Mouse (Mus musculus): ENCODE data around the gene Saysd1.

The Saysd1 gene

GRCm38 (mm10) chr14:20106271-20106670, 32.1 kb downstream of the Saysd1 start:
- no peak for DNase-seq

GRCm38 (mm10) chr14:20103207-20103606, 35.1 kb downstream of the Saysd1 start:
- DNase-seq = no peak

GRCm38 (mm10) chr14:20098061-20098460, 40.3 kb downstream of the Saysd1 start:
- no peak for DNase-seq

- no peak for DNase-seq
Observed at GRCm38 (mm10) chr14:20094942-20095341, 43.4 kb downstream of the Saysd1 start.

- DNase-seq = no peak
Observed at GRCm38 (mm10) chr14:20093493-20093892, 44.8 kb downstream of the Saysd1 start.

GRCm38 (mm10) chr14:20084335-20084734, 54.0 kb downstream of the Saysd1 start:
- no peak for DNase-seq

- DNase-seq = peak; percentile 90
Observed at GRCm38 (mm10) chr14:20082536-20083325, 55.6 kb downstream of the Saysd1 start.

GRCm38 (mm10) chr14:20081937-20082533, 56.3 kb downstream of the Saysd1 start:
- no peak for DNase-seq

- DNase-seq = no peak
Observed at GRCm38 (mm10) chr14:20081084-20081483, 57.2 kb downstream of the Saysd1 start.

GRCm38 (mm10) chr14:20077181-20077580, 61.2 kb downstream of the Saysd1 start:
- no peak for DNase-seq

- DNase-seq = no peak
Observed at GRCm38 (mm10) chr14:20075544-20075943, 62.8 kb downstream of the Saysd1 start.

- no peak for DNase-seq
Observed at GRCm38 (mm10) chr14:20074759-20075158, 63.6 kb downstream of the Saysd1 start.

GRCm38 (mm10) chr14:20070629-20071028, 67.7 kb downstream of the Saysd1 start:
- DNase-seq = no peak

- no peak for DNase-seq
Observed at GRCm38 (mm10) chr14:20068365-20068764, 70.0 kb downstream of the Saysd1 start.

- DNase-seq = peak; percentile 78
Observed at GRCm38 (mm10) chr14:20067293-20068074, 70.8 kb downstream of the Saysd1 start.

- DNase-seq = no peak
Observed at GRCm38 (mm10) chr14:20064771-20065170, 73.6 kb downstream of the Saysd1 start.

GRCm38 (mm10) chr14:20048481-20048835, 89.9 kb downstream of the Saysd1 start:
- no peak for DNase-seq

- DNase-seq = no peak
Observed at GRCm38 (mm10) chr14:20047814-20048480, 90.4 kb downstream of the Saysd1 start.

GRCm38 (mm10) chr14:20047291-20047690, 91.0 kb downstream of the Saysd1 start:
- no peak for DNase-seq

- DNase-seq = no peak
Observed at GRCm38 (mm10) chr14:20044036-20044435, 94.3 kb downstream of the Saysd1 start.

GRCm38 (mm10) chr14:20041836-20042235, 96.5 kb downstream of the Saysd1 start:
- no peak for DNase-seq

- no peak for DNase-seq
Observed at GRCm38 (mm10) chr14:20040976-20041375, 97.4 kb downstream of the Saysd1 start.

- no peak for DNase-seq
Observed at GRCm38 (mm10) chr14:20039795-20040194, 98.5 kb downstream of the Saysd1 start.
